Mouse (Mus musculus): Measurements from ENCODE around the gene Pnliprp1. TPM values are rescaled to one million over a fixed set of nuclear protein-coding genes. Genes with fewer than 3 reads are reported as not detected.

Pnliprp1 gene
- polyA plus RNA-seq, 1 experiment from 2014 or later: 0.28 TPM

- H3K4me1 ChIP-seq: no peaks in the 10 kb centered on the region
- 72% methylated on average over 6 of the region's 6 CpGs for WGBS
Measured at GRCm38 (mm10) chr19:58741036-58741435, 12.3 kb downstream of the Pnliprp1 start.

GRCm38 (mm10) chr19:58742711-58743110 is 14.0 kb downstream of the Pnliprp1 start:
- WGBS: 85% methylated on average over 4 of the region's 4 CpGs
- no peak for ATAC-seq (ENCODE audit: low FRiP score)
- Histone ChIP-seq H3K36me3 (no peaks in the 10 kb centered on the region), H3K27me3 (replicated peaks) (no peaks in the 10 kb centered on the region), H3K27ac (replicated peaks) (no peak overlapping the region), H3K4me2 (no peak overlapping the region), H3K4me3 (replicated peaks) (no peak overlapping the region), H3K9me3 (replicated peaks) (no peaks in the 10 kb centered on the region), H3K9ac (replicated peaks) (no peak overlapping the region), H3K4me1 (no peaks in the 10 kb centered on the region)

More at GRCm38 (mm10) chr19:58741036-58741435, 12.3 kb downstream of the Pnliprp1 start:
- no peaks in the 10 kb centered on the region for H3K36me3 ChIP-seq
- H3K27ac ChIP-seq (replicated peaks): no peak overlapping the region
- no peak for ATAC-seq (ENCODE audit: low FRiP score)
- no peak overlapping the region for H3K4me2 ChIP-seq
- no peaks in the 10 kb centered on the region for H3K27me3 ChIP-seq (replicated peaks)
- no peak overlapping the region for H3K9ac ChIP-seq (replicated peaks)
- no peak overlapping the region for H3K4me3 ChIP-seq (replicated peaks)
- H3K9me3 ChIP-seq (replicated peaks): no peaks in the 10 kb centered on the region

- Histone ChIP-seq H3K9ac (replicated peaks) (no peak overlapping the region), H3K9me3 (replicated peaks) (no peaks in the 10 kb centered on the region), H3K4me2 (no peak overlapping the region), H3K4me3 (replicated peaks) (no peak overlapping the region), H3K27me3 (replicated peaks) (no peaks in the 10 kb centered on the region), H3K36me3 (no peaks in the 10 kb centered on the region), H3K4me1 (no peaks in the 10 kb centered on the region), H3K27ac (replicated peaks) (no peak overlapping the region)
- ATAC-seq (ENCODE audit: low FRiP score): no peak
- WGBS: 39% methylated on average over 4 of the region's 4 CpGs
Measured at GRCm38 (mm10) chr19:58743736-58744135, 15.0 kb downstream of the Pnliprp1 start.

- H3K4me3 ChIP-seq (replicated peaks): no peak overlapping the region
- 94% methylated on average over 9 of the region's 9 CpGs for WGBS
- no peaks in the 10 kb centered on the region for H3K27me3 ChIP-seq (replicated peaks)
- H3K9ac ChIP-seq (replicated peaks): no peak overlapping the region
- no peak overlapping the region for H3K4me2 ChIP-seq
- no peak overlapping the region for H3K27ac ChIP-seq (replicated peaks)
- H3K36me3 ChIP-seq: no peaks in the 10 kb centered on the region
- H3K4me1 ChIP-seq: no peaks in the 10 kb centered on the region
- H3K9me3 ChIP-seq (replicated peaks): no peaks in the 10 kb centered on the region
- ATAC-seq (ENCODE audit: low FRiP score): no peak
Measured at GRCm38 (mm10) chr19:58747498-58748000, 18.9 kb downstream of the Pnliprp1 start.

DNA sequence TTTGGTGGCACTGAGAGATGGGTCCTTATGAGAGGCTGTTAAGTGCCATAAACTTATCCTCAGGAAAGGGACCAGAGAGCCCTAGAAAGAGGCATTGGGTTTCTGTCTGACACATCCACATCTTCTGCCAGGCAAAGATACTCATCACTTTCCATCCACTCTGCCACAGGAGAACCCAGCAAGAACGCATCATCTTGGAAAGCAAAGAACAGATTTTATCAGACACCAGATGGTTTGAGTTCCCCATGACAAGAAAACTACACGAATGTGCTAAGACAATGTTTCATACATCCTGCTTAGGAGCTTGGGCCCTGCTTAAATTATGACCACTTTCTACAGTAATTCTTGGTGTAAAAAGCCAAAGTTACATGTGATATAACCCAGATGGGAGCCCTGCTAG is 22.1 kb downstream of the Pnliprp1 start:
- no peak for ATAC-seq (ENCODE audit: low FRiP score)
- H3K9ac ChIP-seq (replicated peaks): no peak overlapping the region
- no peak overlapping the region for H3K4me2 ChIP-seq
- no peaks in the 10 kb centered on the region for H3K9me3 ChIP-seq (replicated peaks)
- H3K4me3 ChIP-seq (replicated peaks): no peak overlapping the region
- H3K4me1 ChIP-seq: no peaks in the 10 kb centered on the region
- no peak overlapping the region for H3K27ac ChIP-seq (replicated peaks)
- no peaks in the 10 kb centered on the region for H3K27me3 ChIP-seq (replicated peaks)
- no peaks in the 10 kb centered on the region for H3K36me3 ChIP-seq
- WGBS: 91% methylated on average over 2 of the region's 2 CpGs

GRCm38 (mm10) chr19:58751504-58751903 is 22.8 kb downstream of the Pnliprp1 start:
- WGBS: 69% methylated on average over 2 of the region's 2 CpGs
- ATAC-seq (ENCODE audit: low FRiP score): no peak

DNA sequence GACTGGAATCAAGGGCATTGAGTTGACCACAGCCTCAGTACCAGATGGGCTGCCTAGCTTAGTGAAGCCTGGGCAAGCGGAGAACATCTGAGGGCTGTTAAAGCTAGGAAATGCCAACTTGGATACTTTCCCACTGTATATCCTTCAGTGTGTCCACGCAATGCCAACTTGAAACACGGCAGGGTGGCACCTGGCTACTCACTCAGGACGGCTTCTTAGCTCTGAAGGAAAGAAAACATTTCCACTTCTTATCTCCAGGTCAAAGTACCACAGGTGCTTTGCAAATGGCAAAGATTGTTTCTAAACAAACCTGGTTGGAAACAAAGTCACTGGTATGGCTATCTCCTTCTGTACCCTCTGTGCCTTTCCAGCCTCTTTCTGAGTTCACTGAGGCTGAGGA is 30.2 kb downstream of the Pnliprp1 start:
- no peak for ATAC-seq (ENCODE audit: low FRiP score)
- 95% methylated on average over 4 of the region's 4 CpGs for WGBS
- H3K4me3 ChIP-seq (replicated peaks): no peak overlapping the region

More at GRCm38 (mm10) chr19:58751504-58751903, 22.8 kb downstream of the Pnliprp1 start:
- Histone ChIP-seq H3K36me3 (no peaks in the 10 kb centered on the region), H3K9me3 (replicated peaks) (no peaks in the 10 kb centered on the region), H3K4me3 (replicated peaks) (no peak overlapping the region), H3K27ac (replicated peaks) (no peak overlapping the region), H3K4me2 (no peak overlapping the region), H3K27me3 (replicated peaks) (no peaks in the 10 kb centered on the region), H3K4me1 (no peaks in the 10 kb centered on the region), H3K9ac (replicated peaks) (no peak overlapping the region)

GRCm38 (mm10) chr19:58759423-58759822 is 30.7 kb downstream of the Pnliprp1 start, which contains the start of gene Pnliprp2:
Gene Pnliprp2 (plus strand): TSS chr19:58759719.
- no peak for ATAC-seq (ENCODE audit: low FRiP score)
- 64% methylated on average over 9 of the region's 9 CpGs for WGBS
- Histone ChIP-seq H3K9ac (replicated peaks) (no peak within 1 kb of the TSS), H3K4me2 (no peak within 1 kb of the TSS), H3K36me3 (no peaks in the 10 kb centered on the region), H3K27me3 (replicated peaks) (0 out of 2 replicates have a peak, but pooled peaks cover 2% of the 10 kb centered on the region), H3K4me1 (peaks cover 6% of the 10 kb centered on the region), H3K4me3 (replicated peaks) (no peak within 1 kb of the TSS), H3K27ac (replicated peaks) (no peak within 1 kb of the TSS), H3K9me3 (replicated peaks) (no peaks in the 10 kb centered on the region)

More for the DNA sequence above, 30.2 kb downstream of the Pnliprp1 start:
- Histone ChIP-seq H3K9ac (replicated peaks) (no peak overlapping the region), H3K36me3 (no peaks in the 10 kb centered on the region), H3K4me1 (peaks cover 6% of the 10 kb centered on the region), H3K4me2 (no peak overlapping the region), H3K27ac (replicated peaks) (no peak overlapping the region), H3K27me3 (replicated peaks) (0 out of 2 replicates have a peak, but pooled peaks cover 2% of the 10 kb centered on the region), H3K9me3 (replicated peaks) (no peaks in the 10 kb centered on the region)

DNA sequence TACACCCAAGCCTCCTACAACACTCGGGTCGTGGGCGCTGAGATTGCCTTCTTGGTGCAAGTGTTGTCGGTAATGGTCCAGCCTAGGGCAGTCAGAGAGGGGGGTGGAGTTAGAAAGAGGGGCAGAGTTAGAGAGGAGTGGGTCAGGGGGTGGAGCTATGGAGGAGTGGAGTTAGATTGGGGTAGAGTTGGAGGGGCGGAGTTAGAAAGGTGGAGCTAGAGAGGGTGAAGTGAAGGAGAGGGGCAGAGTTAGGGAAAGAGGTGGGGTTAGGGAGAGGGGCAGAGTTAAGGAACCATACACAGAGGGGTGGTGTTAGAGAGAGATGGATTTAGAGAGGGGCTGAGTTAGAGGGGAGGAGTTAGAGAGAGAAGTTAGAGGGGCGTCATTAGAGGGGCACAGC is 33.6 kb downstream of the Pnliprp1 start:
- ATAC-seq (ENCODE audit: low FRiP score): no peak
- Histone ChIP-seq H3K9me3 (replicated peaks) (no peaks in the 10 kb centered on the region), H3K9ac (replicated peaks) (no peak overlapping the region), H3K4me3 (replicated peaks) (no peak overlapping the region), H3K4me1 (peaks cover 9% of the 10 kb centered on the region), H3K27me3 (replicated peaks) (0 out of 2 replicates have a peak, but pooled peaks cover 5% of the 10 kb centered on the region), H3K27ac (replicated peaks) (no peak overlapping the region), H3K36me3 (no peaks in the 10 kb centered on the region), H3K4me2 (no peak overlapping the region)
- WGBS: 23% methylated on average over 6 of the region's 6 CpGs

DNA sequence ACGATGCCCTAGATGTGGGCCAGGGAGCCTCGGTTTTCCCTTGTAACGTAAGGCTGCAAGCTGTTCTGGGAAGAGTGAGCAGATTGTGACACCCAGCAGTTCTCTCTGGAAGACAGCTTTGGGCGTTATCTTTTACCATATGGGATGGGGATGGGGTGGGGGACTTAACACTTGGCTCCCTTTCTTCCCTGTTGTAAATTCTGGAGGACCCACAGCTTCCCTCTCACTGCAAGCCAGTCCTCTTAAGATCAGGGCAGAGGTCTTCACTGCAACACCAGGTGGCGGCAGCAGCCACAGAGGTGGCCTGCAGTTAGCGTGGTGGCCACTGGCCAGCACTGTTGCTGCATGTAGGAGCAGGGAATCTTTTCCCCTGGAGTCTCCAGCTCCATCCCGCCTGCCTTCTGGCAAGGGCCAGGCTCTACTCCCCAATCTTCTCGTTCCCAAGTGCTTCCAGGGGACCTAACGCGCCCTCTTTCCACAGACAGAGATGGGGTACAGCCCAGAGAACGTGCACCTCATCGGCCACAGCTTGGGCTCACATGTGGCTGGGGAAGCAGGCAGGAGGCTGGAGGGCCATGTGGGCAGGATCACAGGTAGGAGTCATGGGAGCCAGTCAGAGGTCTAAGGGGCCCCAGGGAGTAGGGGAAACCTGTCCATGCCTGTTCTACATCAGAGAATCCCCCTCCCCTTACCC is 34.3 kb downstream of the Pnliprp1 start:
- H3K4me2 ChIP-seq: peak overlapping the region; percentile 32
- H3K36me3 ChIP-seq: no peaks in the 10 kb centered on the region
- no peaks in the 10 kb centered on the region for H3K9me3 ChIP-seq (replicated peaks)
- WGBS: 15% methylated on average over 12 of the region's 12 CpGs
- ATAC-seq (ENCODE audit: low FRiP score): peak; percentile 72
- H3K4me3 ChIP-seq (replicated peaks): no peak overlapping the region
- peaks cover 11% of the 10 kb centered on the region for H3K4me1 ChIP-seq
- no peak overlapping the region for H3K9ac ChIP-seq (replicated peaks)
- H3K27me3 ChIP-seq (replicated peaks): 0 out of 2 replicates have a peak, but pooled peaks cover 5% of the 10 kb centered on the region
- no peak overlapping the region for H3K27ac ChIP-seq (replicated peaks)

GRCm38 (mm10) chr19:58767329-58767728 is 38.6 kb downstream of the Pnliprp1 start:
- H3K9me3 ChIP-seq (replicated peaks): no peaks in the 10 kb centered on the region
- H3K4me3 ChIP-seq (replicated peaks): no peak overlapping the region
- WGBS: 22% methylated on average over 6 of the region's 6 CpGs
- no peak overlapping the region for H3K9ac ChIP-seq (replicated peaks)
- H3K27me3 ChIP-seq (replicated peaks): 0 out of 2 replicates have a peak, but pooled peaks cover 10% of the 10 kb centered on the region
- H3K4me1 ChIP-seq: peaks cover 11% of the 10 kb centered on the region
- no peak overlapping the region for H3K4me2 ChIP-seq
- no peak for ATAC-seq (ENCODE audit: low FRiP score)
- H3K27ac ChIP-seq (replicated peaks): no peak overlapping the region
- H3K36me3 ChIP-seq: no peaks in the 10 kb centered on the region

DNA sequence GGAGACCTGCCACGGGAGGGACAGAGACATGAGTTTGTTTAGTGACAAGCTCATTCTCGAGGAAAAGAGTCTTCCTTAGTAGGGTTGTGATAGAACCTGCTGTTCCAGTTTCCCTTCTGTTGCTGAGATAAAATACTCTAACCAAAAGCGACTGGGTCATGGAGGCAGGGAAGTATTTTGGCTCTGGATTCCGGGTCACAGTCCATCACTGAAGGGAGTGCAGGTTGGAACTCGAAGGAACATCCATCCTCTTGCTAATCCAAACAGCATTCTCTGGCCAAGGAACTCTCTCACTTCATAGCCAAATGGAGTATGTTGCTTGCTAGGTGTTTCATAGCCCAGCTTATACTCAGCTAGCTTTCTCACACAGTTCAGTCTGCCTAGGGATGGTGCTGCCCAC is 47.8 kb downstream of the Pnliprp1 start:
- H3K36me3 ChIP-seq: no peaks in the 10 kb centered on the region
- no peak overlapping the region for H3K27ac ChIP-seq (replicated peaks)
- 76% methylated on average over 5 of the region's 5 CpGs for WGBS
- ATAC-seq (ENCODE audit: low FRiP score): no peak
- H3K9me3 ChIP-seq (replicated peaks): no peaks in the 10 kb centered on the region
- no peak overlapping the region for H3K9ac ChIP-seq (replicated peaks)
- no peak overlapping the region for H3K4me2 ChIP-seq
- no peak overlapping the region for H3K4me3 ChIP-seq (replicated peaks)
- H3K4me1 ChIP-seq: 0 out of 2 replicates have a peak, but pooled peaks cover 6% of the 10 kb centered on the region
- no peaks in the 10 kb centered on the region for H3K27me3 ChIP-seq (replicated peaks)

All from neural tube, embryonic 15.5 days (tissue).